Mouse (Mus musculus) spleen, adult 2 months (tissue): ENCODE measurements around the gene Tmem150c.

Experiments
- CTCF ChIP-seq: fragments of 200-500 bp; IDR thresholded peaks from 2 replicates; pipeline ENCODE4 v1.5.1; 2011; ENCODE audit warnings: mild to moderate bottlenecking, inconsistent platforms; ENCODE audit not compliant: insufficient read depth, insufficient read length, insufficient replicate concordance; ENCODE audit errors: extremely low read depth
- POLR2A ChIP-seq: fragments of 200-500 bp; IDR thresholded peaks from 2 replicates; pipeline ENCODE4 v1.6.1; 2011; ENCODE audit warnings: low read depth, low read length, inconsistent platforms

DNA sequence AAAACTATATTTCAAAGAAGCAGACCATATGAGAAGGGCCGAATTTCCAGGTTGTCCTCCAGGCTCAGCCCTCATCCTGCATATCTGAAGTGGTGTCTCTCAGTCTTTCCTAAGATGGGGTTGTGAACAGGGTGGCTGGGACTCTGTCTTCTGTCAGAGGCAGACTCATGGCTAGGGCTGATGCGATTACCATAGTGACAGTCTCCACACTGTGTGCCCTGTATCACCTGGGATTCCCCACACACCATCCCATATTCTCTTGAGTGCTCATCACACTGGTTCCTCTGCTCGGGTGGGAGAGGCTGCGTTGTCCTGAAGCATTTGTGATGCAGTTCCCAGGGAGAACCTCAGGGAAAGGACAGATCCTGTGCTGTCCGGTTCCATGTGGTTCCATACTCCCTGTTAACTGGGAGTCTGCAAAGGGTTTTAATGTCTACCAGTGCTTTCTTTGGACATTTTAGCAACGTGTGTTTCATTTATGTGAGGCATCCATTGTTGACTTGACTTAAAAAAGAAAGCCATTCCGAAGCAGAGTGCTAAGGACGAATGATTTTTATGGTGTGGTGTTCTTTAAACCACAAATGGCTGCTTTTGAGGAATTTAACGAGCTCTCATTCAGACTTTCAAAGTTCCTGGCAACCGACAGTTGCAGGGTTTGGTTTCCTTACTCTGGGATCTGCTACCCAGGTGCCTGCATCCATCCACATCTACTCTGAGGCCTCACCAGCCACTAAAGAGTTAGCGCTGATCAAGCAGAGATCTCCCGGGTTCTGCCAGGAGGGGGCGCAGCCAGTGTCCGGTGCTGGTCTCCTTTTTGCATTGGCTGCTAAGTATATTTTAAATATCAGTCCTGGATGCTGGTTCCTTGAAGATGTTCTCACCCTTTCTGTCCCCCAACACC lies 7.2 kb upstream of the Tmem150c start:
- no peak for TF ChIP-seq POLR2A
- 0 out of 2 replicates have a peak, but pooled peaks have one; percentile 28 for TF ChIP-seq CTCF
